Mouse (Mus musculus) mouse embryonic stem cell (cell line): ENCODE measurements around the gene Zbtb7b.

Experiments
- in situ Hi-C, 2 experiments: fragments of 300-500 bp; cut with MboI; formaldehyde crosslinking; loops; 1 replicate in 1 of 2; 3 replicates in 1 of 2; pipeline ENCODE4 v1.14.3; 2019 to 2020; ENCODE audit warnings: low sequenced_read_pairs in 2 of 2, low pct_unique_long_range_greater_than_20kb in 1 of 2, mixed read lengths in 1 of 2; ENCODE audit not compliant: unreplicated experiment in 1 of 2

The Zbtb7b gene

GRCm38 (mm10) chr3:89380291-89380690, 14.3 kb downstream of the Zbtb7b start:
- in situ Hi-C loops = no loop called here

GRCm38 (mm10) chr3:89379388-89380131, 15.0 kb downstream of the Zbtb7b start:
- in situ Hi-C loops = no loop called here

- in situ Hi-C loops = no loop called here
These were observed 16.0 kb downstream of the Zbtb7b start for GRCm38 (mm10) chr3:89378394-89379067.

- in situ Hi-C loops = no loop called here
These were observed 16.7 kb downstream of the Zbtb7b start for GRCm38 (mm10) chr3:89377831-89378230.

- in situ Hi-C loops = no loop called here
These were observed 20.9 kb downstream of the Zbtb7b start for GRCm38 (mm10) chr3:89373581-89374231.

- in situ Hi-C loops = no loop called here
These were observed 27.2 kb downstream of the Zbtb7b start for GRCm38 (mm10) chr3:89367338-89367737.

- in situ Hi-C loops = no loop called here
These were observed 28.8 kb downstream of the Zbtb7b start for GRCm38 (mm10) chr3:89365486-89366414.

GRCm38 (mm10) chr3:89365153-89365485, 29.5 kb downstream of the Zbtb7b start, which contains the start of gene Dcst1:
Gene Dcst1 (minus strand): TSS chr3:89365253.
- in situ Hi-C loops = no loop called here

- in situ Hi-C loops = no loop called here
These were observed 29.9 kb downstream of the Zbtb7b start for GRCm38 (mm10) chr3:89364631-89365030.

GRCm38 (mm10) chr3:89361675-89362074, 32.9 kb downstream of the Zbtb7b start, which contains the start of gene Dcst2:
Gene Dcst2 (plus strand): TSS chr3:89361975.
- in situ Hi-C loops = no loop called here

- in situ Hi-C loops = no loop called here
These were observed 34.3 kb downstream of the Zbtb7b start for GRCm38 (mm10) chr3:89360237-89360636.

GRCm38 (mm10) chr3:89359630-89360029, 34.9 kb downstream of the Zbtb7b start:
- in situ Hi-C loops = no loop called here

- in situ Hi-C loops = no loop called here
These were observed 38.5 kb downstream of the Zbtb7b start for GRCm38 (mm10) chr3:89356029-89356428.

- in situ Hi-C loops = no loop called here
These were observed 39.1 kb downstream of the Zbtb7b start for GRCm38 (mm10) chr3:89355512-89355902.

- in situ Hi-C loops = no loop called here
These were observed 39.6 kb downstream of the Zbtb7b start for GRCm38 (mm10) chr3:89354816-89355511.

- in situ Hi-C loops = no loop called here
These were observed 43.3 kb downstream of the Zbtb7b start for GRCm38 (mm10) chr3:89351271-89351670.

- in situ Hi-C loops = loop anchor here in 1 of 2 experiments (10.0 kb wide), 1 partner anchor 135 kb away; no protein-coding TSS in a partner anchor
These were observed 44.6 kb downstream of the Zbtb7b start, which contains the start of gene Adam15 for GRCm38 (mm10) chr3:89349869-89350501. Gene Adam15 (minus strand): TSS chr3:89349996.
